Mouse (Mus musculus) left cerebral cortex, postnatal 4 days (tissue): Measurements from ENCODE around the gene Chd2. TPM values are rescaled to one million over a fixed set of nuclear protein-coding genes. Genes with fewer than 3 reads are reported as not detected.
"Not testable (repeated sequence)": the region's sequence is repeated elsewhere in the genome, so short reads cannot be mapped to it uniquely, and the experiment has no call there.

Experiments used
- DNase-seq: peaks from one replicate; pipeline ENCODE4 v3.0.0-alpha.2; 2022
- intact Hi-C: fragments of 180-260 bp; cut with DNase I; formaldehyde crosslinking; loops from one replicate; pipeline ENCODE4 v1.15.1; 2025
- total RNA-seq, 2 experiments: library from RNA; stranded (reverse); gene quantifications; 2 replicates each; pipeline ENCODE4 v1.2.3; 2021

Chd2 gene
- total RNA-seq, 2 experiments from 2014 or later: 52.5 to 57.9 TPM

DNA sequence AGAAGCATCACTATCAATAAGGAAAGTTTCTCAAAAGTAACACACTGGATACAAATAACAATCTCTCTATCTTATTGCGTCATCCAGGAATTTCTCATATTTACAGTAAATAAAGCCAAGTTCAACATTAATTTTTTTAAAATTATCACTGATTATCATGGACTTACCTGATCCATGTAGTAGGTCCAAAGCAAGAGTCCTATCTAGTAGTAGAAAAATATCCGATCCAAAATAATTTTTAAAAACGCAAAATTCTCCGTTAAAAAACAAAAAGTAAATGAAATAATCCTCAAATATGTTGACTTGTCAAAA lies 595 bp downstream of the Chd2 start:
- intact Hi-C loops: no loop called here

DNA sequence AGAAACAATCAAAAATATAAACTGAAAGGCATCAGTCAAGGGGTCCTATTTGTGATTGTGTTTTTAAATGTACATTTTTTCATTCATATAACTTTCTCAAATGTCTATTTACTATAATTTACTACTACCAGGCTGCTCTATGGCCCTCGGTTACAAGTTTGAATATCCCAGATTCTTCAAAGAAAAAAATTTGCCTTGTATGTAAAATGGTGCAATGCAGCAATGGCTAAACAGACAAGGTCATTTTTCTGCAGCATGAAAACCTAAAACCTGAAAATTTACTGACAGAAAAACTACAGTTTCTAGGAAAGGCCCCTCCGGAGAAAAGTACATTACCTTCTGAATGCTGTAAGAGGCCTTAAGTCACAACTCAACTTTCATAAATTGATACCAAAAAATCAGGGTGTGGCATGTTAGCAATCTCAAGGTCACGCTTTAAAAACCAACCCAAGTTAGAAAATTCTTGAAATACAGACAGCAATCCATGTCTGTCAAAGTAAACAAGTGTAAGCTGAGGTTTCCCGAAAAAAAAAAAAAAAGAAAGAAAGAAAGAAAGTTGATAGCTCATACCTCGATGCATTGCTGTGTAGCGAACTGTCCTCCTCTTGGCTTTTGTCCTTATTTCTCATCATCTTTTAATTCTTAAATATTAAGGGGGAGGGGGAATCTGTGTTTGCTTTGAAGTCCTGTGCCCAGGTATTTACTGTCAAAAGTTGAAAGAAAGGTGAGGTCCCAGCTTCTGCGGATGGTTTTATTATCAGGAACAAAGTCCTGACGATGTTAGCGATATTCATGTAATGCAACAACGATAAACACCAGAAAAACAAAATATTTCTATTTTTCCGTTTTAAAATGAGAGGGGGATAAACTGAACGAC lies 1.2 kb downstream of the Chd2 start:
- no peak for DNase-seq
- intact Hi-C loops: no loop called here

More for the DNA sequence above, 595 bp downstream of the Chd2 start:
- DNase-seq: no peak

DNA sequence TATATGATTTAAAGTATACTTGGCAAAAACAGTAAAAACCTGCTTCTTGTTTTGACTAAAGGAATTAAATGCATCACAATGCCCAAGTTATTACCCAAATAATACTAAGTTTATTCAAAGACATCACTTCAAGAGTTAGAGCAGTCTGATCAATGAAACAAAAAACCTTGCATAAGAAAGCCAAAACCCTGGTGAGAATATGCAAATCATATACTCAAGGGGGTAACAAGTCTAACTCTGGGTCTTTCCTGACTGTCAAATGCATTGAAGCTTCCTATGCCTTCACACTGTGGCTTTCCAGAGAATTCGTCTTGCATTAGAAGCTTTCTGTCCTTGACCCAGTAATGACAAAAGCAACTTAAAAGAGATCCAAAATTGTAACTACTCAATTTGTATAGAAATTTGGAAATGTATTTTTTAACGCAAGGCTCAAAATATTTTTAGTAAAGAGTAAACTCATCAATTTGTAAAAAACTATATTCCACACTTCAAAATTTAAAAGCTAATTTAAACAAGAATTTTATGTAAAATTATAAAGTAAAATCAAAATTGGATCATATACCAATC lies 2.4 kb downstream of the Chd2 start:
- intact Hi-C loops: loop anchor here (2.0 kb wide), 2 partner anchors 18 to 76 kb away; no protein-coding TSS in a partner anchor

DNA sequence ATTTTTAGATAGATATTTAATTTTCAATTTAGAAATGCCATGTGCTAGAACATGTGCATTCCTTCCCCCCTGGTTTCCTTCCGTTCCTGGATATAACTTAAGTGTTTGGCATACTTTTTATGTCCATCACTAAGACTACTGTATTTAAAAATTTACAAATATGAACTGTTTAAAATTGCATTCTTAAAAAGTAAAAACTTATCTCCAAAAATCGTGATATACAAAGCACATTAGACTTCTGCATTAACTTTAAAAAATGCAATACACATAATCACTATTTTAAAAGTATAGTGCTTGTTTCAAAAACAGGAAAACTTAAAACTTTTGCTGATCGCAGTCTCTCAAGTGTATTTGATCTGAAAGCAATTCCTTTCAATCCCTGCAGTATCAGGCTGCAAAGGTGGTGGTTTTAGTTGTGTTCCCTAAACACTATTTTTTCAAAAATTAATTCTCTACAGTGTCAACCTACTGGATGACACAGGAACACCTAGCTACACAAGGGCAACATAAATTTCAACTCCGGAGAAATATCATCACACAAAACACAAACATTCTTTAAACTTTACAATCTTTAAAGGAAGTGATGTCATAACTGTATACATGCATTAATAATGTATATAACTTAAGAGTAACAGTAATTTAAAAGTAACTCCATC lies 3.1 kb downstream of the Chd2 start:
- DNase-seq: no peak
- intact Hi-C loops: loop anchor here (2.0 kb wide), 2 partner anchors 18 to 76 kb away; no protein-coding TSS in a partner anchor

More for the DNA sequence above, 2.4 kb downstream of the Chd2 start:
- no peak for DNase-seq

DNA sequence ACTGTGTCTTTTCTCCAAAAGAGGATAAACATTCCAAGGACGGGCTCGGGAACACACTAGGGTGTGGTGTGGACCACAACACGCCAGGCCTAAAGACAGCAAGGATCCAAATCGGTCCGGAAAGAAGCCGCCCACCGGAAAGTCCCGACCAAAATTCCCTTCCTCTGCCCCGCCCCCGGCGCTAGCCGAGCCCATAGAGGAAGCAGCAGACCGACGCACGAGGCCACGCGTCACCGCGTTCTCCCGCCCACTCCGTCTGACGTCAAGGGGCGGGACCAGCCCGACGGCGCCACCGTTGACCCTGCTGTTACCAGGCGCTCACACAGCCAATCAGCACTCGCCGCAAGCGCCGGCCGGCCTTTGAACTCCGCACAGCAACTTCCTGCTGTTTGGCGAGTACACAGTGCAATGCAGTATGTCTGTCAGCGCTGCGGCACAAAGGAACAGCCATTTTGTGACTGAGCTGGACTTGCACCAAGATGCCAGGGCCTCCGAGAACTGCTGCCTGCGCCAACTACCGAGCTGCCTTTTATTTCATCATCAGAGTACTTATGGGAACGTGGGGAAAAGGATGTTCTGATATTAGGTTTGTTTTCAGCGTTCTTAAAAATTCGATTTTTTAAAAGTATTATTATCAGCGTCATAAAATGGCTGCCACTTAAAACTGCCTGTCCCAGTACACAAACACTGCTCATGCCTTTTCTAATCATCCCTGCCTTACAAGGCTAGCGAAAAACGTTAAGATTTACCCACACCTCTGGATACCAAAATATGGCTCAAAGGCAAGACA lies 3.8 kb downstream of the Chd2 start:
- intact Hi-C loops: loop anchor here (2.0 kb wide), 2 partner anchors 19 to 77 kb away; no protein-coding TSS in a partner anchor
- DNase-seq: peak; percentile 100

DNA sequence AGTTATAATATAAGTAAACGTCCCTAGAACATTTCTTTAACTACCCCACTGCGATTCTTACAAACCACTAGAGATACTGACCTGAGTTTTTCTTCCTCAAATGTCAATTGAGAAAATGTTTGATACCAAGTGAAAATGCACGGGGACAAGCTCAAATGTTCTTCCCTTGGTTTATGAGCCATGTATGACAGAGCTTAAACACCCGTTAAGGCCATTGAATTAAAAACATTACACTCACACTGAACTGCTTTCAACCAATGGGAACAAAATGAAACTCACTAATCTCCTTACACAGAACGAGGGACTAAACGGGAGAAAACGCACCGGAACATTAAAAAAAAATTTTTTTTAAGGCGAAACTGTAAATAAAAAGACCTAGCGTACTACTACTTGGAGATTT lies 4.4 kb downstream of the Chd2 start:
- intact Hi-C loops: no loop called here

DNA sequence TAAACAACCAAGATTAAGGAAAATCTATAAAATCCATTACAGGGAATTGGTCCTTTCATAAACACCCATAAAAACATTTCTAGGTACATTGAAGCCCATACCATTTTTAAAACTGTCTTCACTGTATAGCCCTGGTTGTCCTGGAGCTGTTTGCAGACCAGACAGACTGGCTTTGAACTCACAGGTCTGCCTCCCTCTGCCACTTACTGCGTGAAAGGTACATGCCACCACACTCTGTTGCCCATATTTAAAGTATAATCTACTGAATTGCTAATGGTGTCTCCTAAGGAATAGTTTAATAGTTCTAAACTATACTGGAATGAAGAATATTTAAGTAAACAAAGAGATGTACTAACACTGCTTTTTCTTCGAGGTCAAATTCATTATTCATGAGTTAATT lies 5.1 kb downstream of the Chd2 start:
- intact Hi-C loops: no loop called here
- DNase-seq: no peak

More for the DNA sequence above, 4.4 kb downstream of the Chd2 start:
- DNase-seq: no peak

DNA sequence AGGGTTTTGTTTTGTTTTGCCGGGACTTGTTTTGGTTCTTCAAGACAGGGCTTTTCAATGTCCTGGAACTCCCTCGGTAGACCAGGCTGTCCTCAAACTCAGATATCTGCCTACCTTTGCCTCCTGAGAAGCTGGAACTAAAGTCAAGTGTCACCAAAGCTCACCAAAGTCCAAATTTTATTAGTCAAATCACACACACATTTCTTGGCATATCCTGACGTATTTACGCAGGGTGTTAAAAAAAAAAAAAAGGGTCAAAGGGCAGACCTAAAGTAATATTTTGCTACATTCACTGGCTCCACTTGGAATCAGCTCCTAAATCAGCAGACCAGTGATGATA lies 5.8 kb downstream of the Chd2 start:
- intact Hi-C loops: no loop called here
- DNase-seq: no peak

DNA sequence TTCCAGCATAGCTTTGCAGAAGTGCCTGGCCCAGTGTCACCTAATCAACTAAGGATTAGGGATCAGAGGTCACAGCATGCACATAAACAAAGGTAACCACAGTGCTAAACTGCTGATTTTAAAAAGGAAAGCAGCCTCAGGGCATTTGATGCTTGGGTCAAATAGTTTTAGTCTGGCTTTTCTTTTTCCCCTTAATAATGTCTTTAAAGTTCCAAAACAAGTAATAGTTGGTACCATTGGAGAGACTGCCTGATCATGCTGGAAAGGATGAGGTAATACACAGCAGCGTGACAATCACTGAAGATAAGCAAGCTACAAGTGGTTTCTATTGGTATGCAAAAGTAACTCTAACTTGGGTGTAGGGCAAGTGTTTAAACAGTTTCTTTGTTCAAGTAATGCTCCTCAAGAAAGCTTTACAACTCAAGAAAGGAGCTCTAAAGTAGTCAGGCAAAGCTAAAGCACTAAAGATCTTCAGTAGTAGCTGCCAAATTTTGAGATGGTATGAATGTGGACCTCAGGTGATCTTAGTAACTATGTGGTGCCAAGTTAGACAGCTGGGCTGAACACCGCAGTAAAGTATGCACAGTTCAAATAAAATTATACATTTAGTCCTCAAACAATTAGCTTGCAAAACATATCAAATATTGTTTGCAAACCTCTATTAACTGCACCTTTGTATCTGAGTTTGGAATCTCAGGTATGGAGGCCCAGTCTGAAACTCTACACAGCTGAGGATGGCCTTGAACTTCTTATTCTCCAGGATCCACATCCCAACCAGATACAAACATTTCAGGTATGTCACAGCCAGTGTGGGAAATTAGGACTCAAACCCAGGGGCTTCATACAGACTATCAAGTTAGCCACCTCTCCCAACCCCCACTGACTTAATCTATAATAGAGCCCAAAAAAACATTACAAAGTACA lies 6.4 kb downstream of the Chd2 start:
- intact Hi-C loops: no loop called here

DNA sequence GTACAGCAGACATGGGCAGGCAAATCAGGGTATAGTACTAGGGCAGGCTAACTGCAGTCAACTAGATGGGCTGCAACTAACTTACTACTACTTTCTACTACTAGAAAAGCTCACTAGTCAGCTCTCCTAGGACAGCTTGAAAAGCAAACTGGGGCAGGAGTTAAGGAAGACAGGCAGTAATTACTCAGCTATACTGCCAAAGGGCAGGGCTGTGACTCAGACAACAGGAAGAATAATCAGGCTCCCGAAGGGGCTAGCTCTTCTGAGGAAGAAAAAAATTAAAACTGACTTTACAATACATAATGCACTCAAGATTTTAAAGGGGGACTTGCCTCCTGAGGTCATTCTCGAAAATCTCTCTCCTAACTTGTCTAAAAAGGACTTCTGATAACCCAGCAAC lies 8.2 kb downstream of the Chd2 start:
- intact Hi-C loops: no loop called here
- DNase-seq: no peak

More for the DNA sequence above, 6.4 kb downstream of the Chd2 start:
- no peak for DNase-seq

DNA sequence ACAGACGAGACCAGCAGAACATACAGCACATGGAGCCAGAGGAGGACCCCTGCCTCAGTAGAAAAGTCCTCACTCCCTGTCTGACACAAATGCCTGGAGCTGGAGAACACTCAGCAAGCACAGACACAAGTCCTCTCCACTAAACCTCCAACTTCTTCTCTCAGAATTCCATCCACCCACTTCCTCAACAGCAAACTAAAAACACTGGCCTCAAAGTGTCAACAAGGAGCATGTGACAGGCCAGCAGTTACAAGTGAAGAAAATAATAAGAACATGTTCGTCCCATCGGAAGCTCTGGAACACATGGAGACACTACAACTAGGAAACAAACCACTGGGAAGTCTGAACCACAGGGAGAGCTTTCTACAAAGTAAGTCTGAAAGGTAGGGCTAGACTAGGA lies 8.7 kb downstream of the Chd2 start:
- intact Hi-C loops: no loop called here
- DNase-seq: no peak

DNA sequence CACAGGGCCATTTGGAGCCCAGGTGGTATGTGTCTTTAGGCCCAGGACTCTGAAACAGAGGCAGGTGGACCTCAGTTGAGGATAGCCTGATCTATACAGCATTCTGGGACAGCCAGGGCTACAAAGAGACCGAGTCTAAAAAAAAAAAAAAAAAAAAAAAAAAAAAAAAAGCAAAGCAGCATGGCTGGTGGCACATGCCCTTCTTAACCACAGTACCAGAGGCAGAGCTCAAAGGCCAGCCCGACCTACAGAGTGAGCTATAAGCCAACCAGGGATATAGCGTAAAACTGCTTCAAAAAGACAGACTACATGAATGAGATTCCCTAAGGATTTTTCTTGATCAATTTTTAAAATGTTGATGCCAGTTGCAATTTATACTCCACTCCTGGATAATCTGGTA lies 9.5 kb downstream of the Chd2 start:
- no peak for DNase-seq
- intact Hi-C loops: no loop called here

DNA sequence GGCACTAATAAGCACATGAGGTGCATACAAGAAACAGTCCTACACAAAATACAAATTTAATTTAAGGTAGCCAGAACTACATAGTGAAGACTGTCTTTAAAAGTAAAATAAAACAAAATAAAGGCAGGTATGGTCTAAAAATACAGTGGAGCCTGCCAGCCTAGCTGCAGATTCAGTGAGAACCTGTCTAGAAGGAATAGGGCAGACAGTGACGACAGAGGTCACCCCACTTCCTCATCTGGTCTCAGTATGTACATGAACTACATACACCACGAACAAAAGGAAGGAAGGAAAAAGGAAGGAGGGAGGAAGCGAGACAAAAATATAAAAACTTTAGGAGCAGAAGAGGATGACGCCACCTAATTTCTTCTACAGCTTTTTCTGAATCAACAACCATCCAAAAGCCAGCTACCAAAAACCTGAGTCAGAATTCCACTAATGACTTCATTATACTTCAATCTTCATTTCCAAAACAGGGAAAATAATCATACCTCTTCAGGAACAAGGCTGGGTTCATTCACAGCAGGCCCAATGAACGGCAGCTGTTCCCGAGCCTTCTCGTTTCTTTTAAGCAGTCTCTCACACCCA lies 10.0 kb downstream of the Chd2 start:
- DNase-seq: no peak
- intact Hi-C loops: no loop called here

DNA sequence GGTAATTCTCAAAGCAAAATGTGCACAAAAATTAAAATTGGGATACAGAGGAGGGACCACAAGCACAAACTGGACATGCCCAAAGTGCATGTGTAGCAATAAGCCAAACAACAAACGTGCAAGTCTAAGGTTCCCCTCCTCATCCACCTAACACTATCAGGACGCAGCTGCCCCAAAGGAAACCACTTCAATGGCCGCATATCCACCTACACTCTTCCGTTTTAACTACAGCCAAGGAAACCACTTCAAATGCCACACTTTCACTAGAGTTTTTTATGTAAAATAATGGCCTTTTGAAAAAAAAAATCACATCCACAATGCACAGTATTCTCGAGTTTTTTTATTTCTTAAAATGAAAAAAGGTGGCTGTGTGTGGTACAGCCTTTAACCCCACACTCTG lies 10.8 kb downstream of the Chd2 start:
- no peak for DNase-seq

DNA sequence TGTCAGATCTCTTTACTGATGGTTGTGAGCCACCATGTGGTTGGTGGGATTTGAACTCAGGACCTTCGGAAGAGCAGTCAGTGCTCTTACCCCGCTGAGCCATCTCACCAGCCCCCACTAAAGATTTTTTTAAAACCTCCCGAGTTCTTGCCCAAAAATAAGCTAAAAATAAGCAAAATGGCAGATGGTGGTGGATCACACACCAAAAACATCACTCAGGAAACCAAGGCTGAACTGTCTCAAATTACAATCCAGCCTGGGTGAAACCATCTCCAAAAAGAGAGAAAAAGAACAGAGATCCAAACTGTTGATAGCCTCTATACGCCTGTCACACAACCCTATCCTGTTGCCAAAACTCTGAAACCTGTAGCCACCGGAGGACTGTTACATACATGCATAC lies 11.5 kb downstream of the Chd2 start:
- no peak for DNase-seq
- intact Hi-C loops: no loop called here

More for the DNA sequence above, 10.8 kb downstream of the Chd2 start:
- intact Hi-C loops: no loop called here

DNA sequence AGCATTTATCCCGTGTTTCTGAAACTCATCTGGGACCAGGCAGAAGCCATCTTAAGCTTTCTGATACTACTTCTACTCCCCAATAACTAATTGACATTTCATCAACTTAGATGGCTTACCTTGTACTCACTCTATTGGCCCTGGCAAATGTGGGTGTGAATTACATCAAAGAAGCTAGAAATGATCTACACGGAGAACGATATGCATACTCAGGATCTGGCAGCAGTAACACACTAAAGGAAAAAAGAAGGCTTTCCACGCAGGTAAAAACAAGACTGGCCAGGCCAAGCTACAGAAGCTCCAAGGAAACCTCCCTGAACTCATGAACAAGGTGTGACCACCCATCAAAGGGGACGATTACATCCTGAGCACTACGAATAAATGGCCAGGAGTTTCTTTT lies 12.4 kb downstream of the Chd2 start:
- intact Hi-C loops: no loop called here
- no peak for DNase-seq

DNA sequence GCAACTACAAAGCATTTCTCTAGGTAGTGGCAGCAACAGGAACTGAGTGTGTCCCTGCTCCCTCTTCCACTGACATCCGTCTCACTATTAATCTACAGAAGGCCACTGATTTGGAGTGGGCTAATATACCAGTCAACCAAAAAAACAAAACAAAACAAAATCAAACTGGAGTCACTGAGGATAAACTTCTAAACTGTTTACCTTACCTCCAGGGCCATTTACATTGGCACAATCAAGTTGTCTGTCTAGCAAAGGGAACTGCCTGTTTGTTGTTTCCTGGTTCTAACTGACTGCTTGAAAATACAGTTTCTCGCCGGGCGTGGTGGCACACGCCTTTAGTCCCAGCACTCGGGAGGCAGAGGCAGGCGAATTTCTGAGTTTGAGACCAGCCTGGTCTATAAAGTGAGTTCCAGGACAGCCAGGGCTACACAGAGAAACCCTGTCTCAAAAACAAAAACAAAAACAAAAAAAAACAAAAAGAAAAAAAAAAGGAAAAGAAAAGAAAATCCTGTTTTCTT lies 13.2 kb downstream of the Chd2 start:
- intact Hi-C loops, DNase-seq: not testable (repeated sequence)

DNA sequence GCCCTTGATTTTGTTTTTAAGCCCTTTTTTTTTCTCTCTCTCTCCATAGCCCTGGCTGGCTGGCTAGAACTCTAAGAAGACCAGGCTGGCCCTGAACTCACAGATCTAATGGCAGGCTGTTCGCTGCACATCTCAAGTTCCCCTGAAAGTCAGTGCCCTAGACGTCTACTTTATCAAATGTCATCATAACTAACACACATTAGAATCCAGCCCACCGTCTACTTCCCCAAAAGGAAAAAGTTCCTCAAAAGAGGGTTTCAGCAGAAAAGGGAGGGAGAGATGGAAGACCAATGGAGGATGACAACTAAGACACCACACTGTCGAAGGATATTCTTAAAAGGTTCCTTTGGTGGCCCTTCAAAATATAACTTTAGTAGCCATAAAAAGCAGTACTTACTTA lies 14.4 kb downstream of the Chd2 start:
- intact Hi-C loops: no loop called here

DNA sequence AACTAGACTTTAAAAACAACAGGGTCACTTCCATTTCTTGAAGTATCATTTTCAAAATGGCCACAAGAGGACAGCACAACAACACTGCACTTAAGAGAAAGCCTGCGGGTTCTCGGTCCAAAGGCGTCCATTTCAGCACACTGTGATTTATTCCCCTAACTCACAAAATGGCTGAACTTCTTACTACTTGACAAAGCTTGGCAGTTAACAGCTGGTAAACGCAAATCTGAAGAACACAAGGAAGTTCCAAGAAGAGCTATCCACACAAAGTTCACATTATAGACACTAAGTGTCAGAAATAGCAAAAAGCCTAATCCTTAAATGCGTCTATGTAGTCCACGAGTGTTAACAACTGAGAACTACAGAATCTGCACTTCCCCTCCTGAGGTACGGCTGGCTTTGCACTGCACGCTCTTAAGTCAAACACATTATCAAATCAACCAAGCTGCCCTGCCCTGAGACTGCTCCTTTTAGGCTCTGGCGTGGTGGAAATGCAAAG lies 17.1 kb downstream of the Chd2 start:
- intact Hi-C loops: no loop called here
- peak; percentile 59 for DNase-seq

More for the DNA sequence above, 14.4 kb downstream of the Chd2 start:
- no peak for DNase-seq
